Mouse (Mus musculus) midbrain, embryonic 15.5 days (tissue): Measurements from ENCODE around the gene Grem1. TPM values are rescaled to one million over a fixed set of nuclear protein-coding genes. Genes with fewer than 3 reads are reported as not detected.

Experiments
- ATAC-seq: fragments of 200-750 bp; cut with Nextera tagmentation; replicated peaks from 2 replicates; pipeline ENCODE4 v1.8.0; 2017; ENCODE audit warnings: moderate TSS enrichment
- H3K27ac ChIP-seq: fragments of 300-500 bp; sonication (generic); 2 replicates; pipeline ENCODE4 v1.5.1; 2015; ENCODE audit warnings: mild to moderate bottlenecking, inconsistent platforms
- H3K27me3 ChIP-seq: fragments of 300-500 bp; sonication (generic); replicated peaks from 2 replicates; pipeline ENCODE4 v1.6.1; 2015; ENCODE audit warnings: inconsistent platforms
- H3K36me3 ChIP-seq: fragments of 300-500 bp; sonication (generic); replicated peaks from 2 replicates; pipeline ENCODE4 v1.6.1; 2015; ENCODE audit warnings: inconsistent platforms
- H3K4me1 ChIP-seq: fragments of 300-500 bp; sonication (generic); 2 replicates; pipeline ENCODE4 v1.6.1; 2015; ENCODE audit warnings: inconsistent platforms
- H3K4me2 ChIP-seq: fragments of 300-500 bp; sonication (generic); 2 replicates; pipeline ENCODE4 v1.6.1; 2015; ENCODE audit warnings: inconsistent platforms, mild to moderate bottlenecking, moderate library complexity
- H3K4me3 ChIP-seq: fragments of 300-500 bp; sonication (generic); 2 replicates; pipeline ENCODE4 v1.5.1; 2015; ENCODE audit warnings: mild to moderate bottlenecking, inconsistent platforms
- H3K9ac ChIP-seq: fragments of 300-500 bp; sonication (generic); 2 replicates; pipeline ENCODE4 v1.6.1; 2015; ENCODE audit warnings: mild to moderate bottlenecking, inconsistent platforms
- H3K9me3 ChIP-seq: fragments of 300-500 bp; sonication (generic); 2 replicates; pipeline ENCODE4 v1.6.1; 2016; ENCODE audit warnings: inconsistent platforms
- WGBS: fragments of 180-500 bp; shearing (Covaris S2); methylation state at CpG from one replicate; pipeline ENCODE4 v1.1.7; 2015; ENCODE audit warnings: mixed read lengths; 5-methylcytosine and 5-hydroxymethylcytosine counted together
- polyA plus RNA-seq: library from polyadenylated mRNA; unstranded; fragments of >200 nt; fragmentation: Nextera tagmentation; extraction: Ambion mirVana; gene quantifications from 2 replicates; pipeline ENCODE4 v1.2.1, GENCODE M21; 2015

Grem1 gene
- 1.3 and 1.4 TPM in 2 replicates for polyA plus RNA-seq

DNA sequence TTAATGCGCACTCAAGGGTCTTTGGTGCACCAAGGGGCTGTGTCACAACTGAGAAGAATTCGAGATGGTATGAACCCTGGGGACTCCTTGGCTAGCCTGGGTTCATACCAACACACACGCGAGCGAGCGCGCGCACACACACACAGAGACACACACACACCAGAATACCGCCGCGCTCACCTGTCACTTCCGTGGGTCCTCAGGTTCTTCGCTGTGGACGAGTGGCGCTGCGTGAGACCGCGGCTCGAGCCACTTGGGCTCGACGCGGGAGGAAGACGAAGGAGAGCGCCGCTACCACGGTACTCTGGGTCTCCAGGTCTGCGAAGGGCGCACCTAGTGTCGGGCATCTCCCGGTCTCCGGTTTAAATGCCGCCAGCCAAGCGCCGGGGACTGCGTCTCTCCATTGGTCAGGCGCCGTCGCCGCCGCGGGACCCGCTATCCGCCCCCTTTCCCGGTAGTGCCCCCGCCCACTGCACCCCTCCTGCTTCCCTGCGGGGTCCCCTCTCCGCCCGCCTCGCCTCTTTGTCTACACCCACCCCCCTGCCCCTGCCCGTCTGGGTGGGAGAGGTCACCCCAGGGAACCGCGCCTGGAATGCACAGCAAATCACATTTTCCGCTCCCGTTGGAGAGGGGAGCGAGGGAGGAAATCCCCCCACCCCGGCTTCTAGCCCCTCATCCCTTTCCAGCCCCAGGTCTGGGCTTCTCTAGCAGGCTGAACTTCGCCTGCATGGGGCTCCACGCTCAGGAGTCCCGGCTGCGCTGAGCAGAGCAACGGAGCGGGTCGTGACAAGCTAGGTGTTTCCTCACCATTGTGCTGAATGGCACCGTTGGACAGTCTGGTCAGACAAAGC is at the start of gene Grem1:
Gene Grem1 (minus strand): TSS at position 336 of the 851 bp plus-strand sequence.
- Histone ChIP-seq H3K4me3 (peak within 1 kb of the TSS; percentile 58), H3K27ac (no peak within 1 kb of the TSS; the same call in 1 of the 2 replicates), H3K36me3 (no peaks in the 10 kb centered on the region), H3K9me3 (no peaks in the 10 kb centered on the region), H3K27me3 (peaks cover 11% of the 10 kb centered on the region), H3K4me1 (peaks cover 22% of the 10 kb centered on the region), H3K9ac (peak within 1 kb of the TSS; percentile 59), H3K4me2 (peak within 1 kb of the TSS; percentile 93)
- under 1% methylated on average over 64 of the region's 64 CpGs for WGBS
- peak; percentile 82 for ATAC-seq

DNA sequence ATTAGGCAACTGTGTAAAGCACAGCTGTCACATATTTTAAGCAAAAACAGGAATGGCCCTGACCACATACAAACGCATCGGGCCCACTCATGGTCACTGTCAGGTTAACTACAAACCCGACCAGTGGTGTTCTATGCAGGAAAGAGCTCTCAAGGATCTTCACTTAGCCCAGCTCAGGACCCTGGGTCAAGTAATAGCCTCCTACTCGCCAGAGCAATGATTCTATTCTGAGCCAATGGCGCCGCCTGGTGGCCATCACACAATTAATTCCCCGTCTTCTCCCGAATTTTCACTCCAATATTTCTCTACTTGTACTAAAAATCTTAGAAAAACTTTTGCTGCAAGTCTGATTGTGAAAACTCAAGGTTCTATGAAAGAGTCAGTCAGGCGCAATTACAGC is 49.2 kb upstream of the Grem1 start:
- no peak overlapping the region for H3K27ac ChIP-seq
- no peak overlapping the region for H3K4me3 ChIP-seq
- no peaks in the 10 kb centered on the region for H3K9me3 ChIP-seq
- no peaks in the 10 kb centered on the region for H3K36me3 ChIP-seq
- 32% methylated on average over 9 of the region's 9 CpGs for WGBS
- H3K4me2 ChIP-seq = no peak overlapping the region
- no peak overlapping the region for H3K9ac ChIP-seq
- ATAC-seq = peak; percentile 66; the same call in 1 of the 2 replicates
- no peaks in the 10 kb centered on the region for H3K4me1 ChIP-seq
- no peaks in the 10 kb centered on the region for H3K27me3 ChIP-seq

- H3K9ac ChIP-seq = no peak overlapping the region
- 65% methylated on average over 10 of the region's 10 CpGs for WGBS
- ATAC-seq = no peak; the same call in 1 of the 2 replicates
- H3K27ac ChIP-seq = no peak overlapping the region
- no peak overlapping the region for H3K4me2 ChIP-seq
- no peaks in the 10 kb centered on the region for H3K9me3 ChIP-seq
- no peaks in the 10 kb centered on the region for H3K36me3 ChIP-seq
- no peaks in the 10 kb centered on the region for H3K27me3 ChIP-seq
- H3K4me1 ChIP-seq = no peaks in the 10 kb centered on the region
- no peak overlapping the region for H3K4me3 ChIP-seq
Measured at GRCm38 (mm10) chr2:113806851-113807577, 48.6 kb upstream of the Grem1 start.

GRCm38 (mm10) chr2:113805765-113806164 is 47.3 kb upstream of the Grem1 start:
- H3K36me3 ChIP-seq = no peaks in the 10 kb centered on the region
- no peak for ATAC-seq
- no peak overlapping the region for H3K4me2 ChIP-seq
- 90% methylated on average over 4 of the region's 4 CpGs for WGBS
- no peak overlapping the region for H3K9ac ChIP-seq
- H3K27me3 ChIP-seq = no peaks in the 10 kb centered on the region
- no peak overlapping the region for H3K27ac ChIP-seq
- H3K9me3 ChIP-seq = no peaks in the 10 kb centered on the region
- H3K4me3 ChIP-seq = no peak overlapping the region
- H3K4me1 ChIP-seq = no peaks in the 10 kb centered on the region

- Histone ChIP-seq H3K27me3 (no peaks in the 10 kb centered on the region), H3K36me3 (no peaks in the 10 kb centered on the region), H3K9me3 (no peaks in the 10 kb centered on the region), H3K9ac (no peak overlapping the region), H3K4me2 (no peak overlapping the region), H3K4me3 (no peak overlapping the region), H3K27ac (no peak overlapping the region), H3K4me1 (no peaks in the 10 kb centered on the region)
- ATAC-seq = no peak
- 30% methylated on average over 1 of the region's 1 CpGs for WGBS
Measured at GRCm38 (mm10) chr2:113803753-113804152, 45.3 kb upstream of the Grem1 start.

- no peak overlapping the region for H3K27ac ChIP-seq
- H3K4me2 ChIP-seq = no peak overlapping the region
- no peaks in the 10 kb centered on the region for H3K9me3 ChIP-seq
- H3K9ac ChIP-seq = no peak overlapping the region
- H3K36me3 ChIP-seq = no peaks in the 10 kb centered on the region
- ATAC-seq = no peak
- no peaks in the 10 kb centered on the region for H3K4me1 ChIP-seq
- WGBS = 80% methylated on average over 5 of the region's 5 CpGs
- H3K4me3 ChIP-seq = no peak overlapping the region
- no peaks in the 10 kb centered on the region for H3K27me3 ChIP-seq
Measured at GRCm38 (mm10) chr2:113800846-113801245, 42.4 kb upstream of the Grem1 start.

DNA sequence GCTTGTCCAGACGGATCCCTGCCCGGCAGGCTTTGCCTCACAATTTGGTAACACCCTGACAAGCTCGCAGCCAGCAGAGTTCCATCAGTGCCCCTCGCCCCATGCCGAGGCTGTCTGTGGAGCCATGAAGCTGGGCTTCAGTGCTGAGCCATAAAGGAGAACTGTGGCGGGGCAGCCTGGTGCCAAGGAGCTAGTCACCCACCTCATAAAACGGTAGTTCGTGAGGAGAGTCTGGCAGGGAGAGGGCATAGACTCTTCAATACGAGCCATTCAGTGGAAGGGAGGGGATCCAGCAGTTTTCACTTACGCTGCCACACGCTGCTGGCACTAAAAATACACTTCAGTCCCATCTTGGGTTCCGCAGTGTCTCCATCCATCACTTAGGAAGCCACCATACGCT is 40.2 kb upstream of the Grem1 start:
- no peaks in the 10 kb centered on the region for H3K27me3 ChIP-seq
- no peak overlapping the region for H3K27ac ChIP-seq
- 88% methylated on average over 13 of the region's 13 CpGs for WGBS
- H3K4me3 ChIP-seq = no peak overlapping the region
- H3K4me1 ChIP-seq = no peaks in the 10 kb centered on the region
- H3K9me3 ChIP-seq = no peaks in the 10 kb centered on the region
- no peak for ATAC-seq
- H3K4me2 ChIP-seq = no peak overlapping the region
- no peak overlapping the region for H3K9ac ChIP-seq
- H3K36me3 ChIP-seq = no peaks in the 10 kb centered on the region

GRCm38 (mm10) chr2:113795186-113795585 is 36.7 kb upstream of the Grem1 start:
- no peak overlapping the region for H3K4me2 ChIP-seq
- no peaks in the 10 kb centered on the region for H3K27me3 ChIP-seq
- no peak overlapping the region for H3K4me3 ChIP-seq
- 78% methylated on average over 4 of the region's 4 CpGs for WGBS
- no peak overlapping the region for H3K27ac ChIP-seq
- no peaks in the 10 kb centered on the region for H3K4me1 ChIP-seq
- H3K9ac ChIP-seq = no peak overlapping the region
- 0 out of 2 replicates have a peak, but pooled peaks cover 3% of the 10 kb centered on the region for H3K36me3 ChIP-seq
- H3K9me3 ChIP-seq = no peaks in the 10 kb centered on the region
- no peak for ATAC-seq

DNA sequence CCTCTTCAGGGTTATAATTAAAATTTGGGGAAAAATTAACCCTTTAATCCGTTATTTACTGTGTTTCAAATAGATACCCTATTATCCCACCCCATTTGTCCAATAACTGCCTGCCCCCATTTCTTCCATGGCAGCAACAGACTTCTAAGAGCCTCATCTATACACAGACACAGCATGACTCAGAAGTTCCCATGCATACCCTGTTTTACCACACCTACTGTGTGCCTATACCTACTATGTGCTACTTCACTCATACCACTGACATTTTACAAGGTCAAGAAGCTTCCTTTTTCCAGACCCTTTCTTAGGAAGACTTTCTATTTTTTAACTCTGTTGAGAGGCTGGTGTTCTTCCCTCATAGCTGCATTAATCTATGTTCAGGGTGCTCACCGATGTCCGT is 35.1 kb upstream of the Grem1 start:
- no peak for ATAC-seq
- 88% methylated on average over 3 of the region's 3 CpGs for WGBS
- Histone ChIP-seq H3K9ac (no peak overlapping the region), H3K9me3 (no peaks in the 10 kb centered on the region), H3K36me3 (0 out of 2 replicates have a peak, but pooled peaks cover 3% of the 10 kb centered on the region), H3K27ac (no peak overlapping the region), H3K4me3 (no peak overlapping the region), H3K4me2 (no peak overlapping the region), H3K27me3 (no peaks in the 10 kb centered on the region), H3K4me1 (no peaks in the 10 kb centered on the region)

GRCm38 (mm10) chr2:113788821-113789387 is 30.5 kb upstream of the Grem1 start:
- H3K27me3 ChIP-seq = no peaks in the 10 kb centered on the region
- no peak overlapping the region for H3K27ac ChIP-seq
- WGBS = 93% methylated on average over 4 of the region's 4 CpGs
- ATAC-seq = no peak
- no peaks in the 10 kb centered on the region for H3K9me3 ChIP-seq
- no peak overlapping the region for H3K4me3 ChIP-seq
- no peak overlapping the region for H3K9ac ChIP-seq
- no peaks in the 10 kb centered on the region for H3K4me1 ChIP-seq
- H3K36me3 ChIP-seq = peaks cover 14% of the 10 kb centered on the region; the same call in 1 of the 2 replicates
- H3K4me2 ChIP-seq = no peak overlapping the region

DNA sequence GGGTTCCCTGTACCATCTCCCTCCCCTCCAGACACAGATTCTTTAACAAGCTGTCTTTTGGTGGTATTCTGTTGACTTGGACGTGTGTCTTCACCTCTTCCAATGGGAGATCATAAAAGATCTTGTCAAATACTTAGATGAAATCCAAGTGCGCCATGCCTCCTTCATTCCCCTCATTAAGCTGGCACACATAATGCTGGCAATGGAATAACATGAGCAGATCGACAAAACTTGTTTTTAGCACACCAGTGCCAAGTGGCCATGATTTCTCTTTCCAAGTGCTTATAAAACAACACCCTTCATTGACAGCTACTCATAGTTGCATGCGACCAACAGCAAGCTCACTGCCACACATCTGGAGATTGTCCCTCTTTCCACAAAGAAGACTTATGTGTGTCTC is 29.4 kb upstream of the Grem1 start:
- Histone ChIP-seq H3K36me3 (peaks cover 16% of the 10 kb centered on the region; the same call in 1 of the 2 replicates), H3K27me3 (no peaks in the 10 kb centered on the region), H3K4me3 (no peak overlapping the region), H3K9me3 (no peaks in the 10 kb centered on the region), H3K9ac (no peak overlapping the region), H3K4me2 (no peak overlapping the region), H3K27ac (no peak overlapping the region), H3K4me1 (no peaks in the 10 kb centered on the region)
- 93% methylated on average over 4 of the region's 4 CpGs for WGBS
- ATAC-seq = no peak

- Histone ChIP-seq H3K4me1 (no peaks in the 10 kb centered on the region), H3K27me3 (no peaks in the 10 kb centered on the region), H3K9ac (no peak overlapping the region), H3K36me3 (peaks cover 14% of the 10 kb centered on the region; the same call in 1 of the 2 replicates), H3K27ac (no peak overlapping the region), H3K4me2 (no peak overlapping the region), H3K9me3 (no peaks in the 10 kb centered on the region), H3K4me3 (no peak overlapping the region)
- no peak for ATAC-seq
- WGBS = 80% methylated on average over 3 of the region's 3 CpGs
Measured at GRCm38 (mm10) chr2:113784851-113785250, 26.4 kb upstream of the Grem1 start.
